Mouse (Mus musculus) lung, adult 2 months (tissue): ENCODE measurements around the gene Mesd.

ENCODE experiments used
- CTCF ChIP-seq: fragments of 200-500 bp; IDR thresholded peaks from 2 replicates; pipeline ENCODE4 v1.5.1; 2011; ENCODE audit warnings: mild to moderate bottlenecking, low read length, control low read depth; ENCODE audit not compliant: insufficient read depth
- POLR2A ChIP-seq: fragments of 200-500 bp; IDR thresholded peaks from 2 replicates; pipeline ENCODE4 v1.6.1; 2011; ENCODE audit warnings: low read depth, mild to moderate bottlenecking, control low read depth, low read length, borderline replicate concordance; ENCODE audit errors: extremely low read depth

GRCm38 (mm10) chr7:83920241-83920640 lies 36.0 kb downstream of the Mesd start:
- no peak for TF ChIP-seq POLR2A
- TF ChIP-seq CTCF: no peak
